Mouse (Mus musculus) CH12.LX (cell line): ENCODE data around the gene Lipc.

Source experiments
- KAT2A ChIP-seq: IDR thresholded peaks from 2 replicates; pipeline ENCODE4 v1.6.1; 2012; ENCODE audit warnings: low read length, improper control_type of control experiment, inconsistent platforms; ENCODE audit not compliant: insufficient replicate concordance
- USF1 ChIP-seq: IDR thresholded peaks from 2 replicates; pipeline ENCODE4 v1.6.1; 2014; ENCODE audit warnings: low read depth, mild to moderate bottlenecking, inconsistent platforms, low read length, improper control_type of control experiment

GRCm38 (mm10) chr9:70973286-70973685 is 21.3 kb upstream of the Lipc start:
- no peak for TF ChIP-seq USF1
- TF ChIP-seq KAT2A, result no peak
